Mouse (Mus musculus) stomach, embryonic 16.5 days (tissue): ENCODE data around the gene Ston2. TPM values are rescaled to one million over a fixed set of nuclear protein-coding genes. Genes with fewer than 3 reads are reported as not detected.

ENCODE experiments used
- ATAC-seq: fragments of 200-750 bp; cut with Nextera tagmentation; 2 replicates; pipeline ENCODE4 v1.8.0; 2017; ENCODE audit warnings: moderate number of reproducible peaks, moderate TSS enrichment; ENCODE audit not compliant: insufficient read depth, low FRiP score
- H3K27ac ChIP-seq: fragments of 300-500 bp; sonication (generic); 2 replicates; pipeline ENCODE4 v1.5.1; 2014; ENCODE audit warnings: low read length
- H3K27me3 ChIP-seq: fragments of 300-500 bp; sonication (generic); 2 replicates; pipeline ENCODE4 v1.6.1; 2014; ENCODE audit warnings: low read length, control low read depth, mixed read lengths; ENCODE audit not compliant: control insufficient read depth, insufficient read depth
- H3K36me3 ChIP-seq: fragments of 300-500 bp; sonication (generic); 2 replicates; pipeline ENCODE4 v1.6.1; 2014; ENCODE audit warnings: low read length; ENCODE audit not compliant: control insufficient read depth, insufficient read depth
- H3K4me1 ChIP-seq: fragments of 300-500 bp; sonication (generic); 2 replicates; pipeline ENCODE4 v1.6.1; 2014; ENCODE audit warnings: low read length, control low read depth, mixed read lengths; ENCODE audit not compliant: control insufficient read depth, insufficient read depth
- H3K4me2 ChIP-seq: fragments of 300-500 bp; sonication (generic); 2 replicates; pipeline ENCODE4 v1.6.1; 2014; ENCODE audit warnings: low read depth, low read length, mixed read lengths
- H3K4me3 ChIP-seq: fragments of 300-500 bp; sonication (generic); replicated peaks from 2 replicates; pipeline ENCODE4 v1.5.1; 2014; ENCODE audit warnings: mild to moderate bottlenecking, low read length
- H3K9ac ChIP-seq: fragments of 300-500 bp; sonication (generic); 2 replicates; pipeline ENCODE4 v1.6.1; 2014; ENCODE audit warnings: low read length
- H3K9me3 ChIP-seq: fragments of 300-500 bp; sonication (generic); replicated peaks from 2 replicates; pipeline ENCODE4 v1.6.1; 2016; ENCODE audit warnings: low read length, control low read depth; ENCODE audit not compliant: control insufficient read depth
- WGBS: fragments of 180-500 bp; shearing (Covaris S2); extraction: QIAGEN DNeasy Blood & Tissue Kit; methylation state at CpG from one replicate; pipeline ENCODE4 v1.1.7; 2014; 5-methylcytosine and 5-hydroxymethylcytosine counted together
- polyA plus RNA-seq: library from polyadenylated mRNA; unstranded; fragments of >200 nt; fragmentation: Nextera tagmentation; extraction: Ambion mirVana; gene quantifications from 2 replicates; pipeline ENCODE4 v1.2.1, GENCODE M21; 2015

The Ston2 gene
- polyA plus RNA-seq, 1 experiment from 2014 or later = 8.5 TPM

DNA sequence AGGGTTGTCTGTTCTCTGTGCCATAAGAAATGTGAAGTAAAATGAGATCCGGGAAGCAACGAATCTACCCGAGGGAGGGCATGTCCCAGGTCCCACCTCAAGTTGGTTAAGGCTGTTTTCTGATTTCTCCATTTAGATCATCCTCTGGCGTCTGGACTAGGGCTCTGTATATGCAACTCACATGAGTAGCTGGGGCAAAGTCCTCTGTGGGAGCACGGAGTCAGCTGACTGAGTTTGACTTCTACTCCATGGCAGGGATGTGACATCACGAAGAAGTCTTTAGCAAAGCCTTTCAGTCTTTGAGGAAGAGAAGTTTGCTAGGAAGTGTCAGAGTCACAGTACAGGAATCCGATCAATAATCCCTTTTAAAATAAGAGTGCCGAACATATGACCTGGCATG, 20.7 kb upstream of the Ston2 start:
- Histone ChIP-seq H3K9me3 (no peaks in the 10 kb centered on the region), H3K9ac (no peak overlapping the region), H3K27ac (no peak overlapping the region), H3K27me3 (no peaks in the 10 kb centered on the region), H3K36me3 (peaks cover 21% of the 10 kb centered on the region; the same call in 1 of the 2 replicates), H3K4me2 (no peak overlapping the region), H3K4me1 (no peaks in the 10 kb centered on the region), H3K4me3 (no peak overlapping the region)
- 93% methylated on average over 8 of the region's 8 CpGs for WGBS
- ATAC-seq = no peak

- no peak overlapping the region for H3K4me3 ChIP-seq
- H3K9me3 ChIP-seq = no peaks in the 10 kb centered on the region
- H3K27me3 ChIP-seq = no peaks in the 10 kb centered on the region
- WGBS = 86% methylated on average over 6 of the region's 6 CpGs
- H3K27ac ChIP-seq = no peak overlapping the region
- no peak for ATAC-seq
- no peak overlapping the region for H3K4me2 ChIP-seq
- H3K36me3 ChIP-seq = peaks cover 12% of the 10 kb centered on the region; the same call in 1 of the 2 replicates
- H3K9ac ChIP-seq = no peak overlapping the region
- H3K4me1 ChIP-seq = no peaks in the 10 kb centered on the region
These were observed 19.6 kb upstream of the Ston2 start for GRCm38 (mm10) chr12:91807761-91808160.

GRCm38 (mm10) chr12:91807095-91807494, 18.9 kb upstream of the Ston2 start:
- no peak for ATAC-seq
- no peak overlapping the region for H3K4me2 ChIP-seq
- WGBS = 86% methylated on average over 11 of the region's 11 CpGs
- H3K4me1 ChIP-seq = no peaks in the 10 kb centered on the region
- H3K4me3 ChIP-seq = no peak overlapping the region
- H3K9me3 ChIP-seq = no peaks in the 10 kb centered on the region
- H3K9ac ChIP-seq = no peak overlapping the region
- no peak overlapping the region for H3K27ac ChIP-seq
- no peaks in the 10 kb centered on the region for H3K27me3 ChIP-seq
- peaks cover 12% of the 10 kb centered on the region; the same call in 1 of the 2 replicates for H3K36me3 ChIP-seq

DNA sequence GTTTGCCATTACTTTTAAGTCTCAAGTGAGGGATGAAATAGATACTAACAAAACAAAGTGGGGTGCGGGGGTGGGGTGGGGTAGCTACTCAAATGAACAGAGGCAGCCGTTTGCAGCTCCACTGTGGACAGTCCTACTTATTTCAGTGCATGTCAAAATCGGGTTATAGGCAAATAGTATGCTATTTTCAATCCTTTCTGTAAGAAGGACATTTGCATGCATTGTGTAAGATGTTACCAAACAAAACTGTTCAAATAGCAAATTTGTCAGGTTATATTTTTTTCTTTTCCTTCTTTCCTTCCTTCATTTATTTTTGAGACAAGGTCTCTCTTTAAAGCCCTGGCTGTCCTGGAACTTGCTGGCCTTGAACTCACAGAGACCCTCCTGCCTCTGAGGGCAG, 16.1 kb upstream of the Ston2 start:
- Histone ChIP-seq H3K9me3 (no peaks in the 10 kb centered on the region), H3K4me2 (no peak overlapping the region), H3K36me3 (no peaks in the 10 kb centered on the region), H3K27ac (no peak overlapping the region), H3K27me3 (no peaks in the 10 kb centered on the region), H3K9ac (no peak overlapping the region), H3K4me3 (no peak overlapping the region), H3K4me1 (no peaks in the 10 kb centered on the region)
- 68% methylated on average over 3 of the region's 3 CpGs for WGBS
- no peak for ATAC-seq

- H3K9ac ChIP-seq = no peak overlapping the region
- no peak overlapping the region for H3K4me3 ChIP-seq
- H3K9me3 ChIP-seq = no peaks in the 10 kb centered on the region
- no peak overlapping the region for H3K4me2 ChIP-seq
- no peaks in the 10 kb centered on the region for H3K4me1 ChIP-seq
- no peaks in the 10 kb centered on the region for H3K27me3 ChIP-seq
- ATAC-seq = no peak
- H3K36me3 ChIP-seq = no peaks in the 10 kb centered on the region
- 78% methylated on average over 13 of the region's 13 CpGs for WGBS
- H3K27ac ChIP-seq = no peak overlapping the region
These were observed 15.2 kb upstream of the Ston2 start for GRCm38 (mm10) chr12:91803207-91803932.

DNA sequence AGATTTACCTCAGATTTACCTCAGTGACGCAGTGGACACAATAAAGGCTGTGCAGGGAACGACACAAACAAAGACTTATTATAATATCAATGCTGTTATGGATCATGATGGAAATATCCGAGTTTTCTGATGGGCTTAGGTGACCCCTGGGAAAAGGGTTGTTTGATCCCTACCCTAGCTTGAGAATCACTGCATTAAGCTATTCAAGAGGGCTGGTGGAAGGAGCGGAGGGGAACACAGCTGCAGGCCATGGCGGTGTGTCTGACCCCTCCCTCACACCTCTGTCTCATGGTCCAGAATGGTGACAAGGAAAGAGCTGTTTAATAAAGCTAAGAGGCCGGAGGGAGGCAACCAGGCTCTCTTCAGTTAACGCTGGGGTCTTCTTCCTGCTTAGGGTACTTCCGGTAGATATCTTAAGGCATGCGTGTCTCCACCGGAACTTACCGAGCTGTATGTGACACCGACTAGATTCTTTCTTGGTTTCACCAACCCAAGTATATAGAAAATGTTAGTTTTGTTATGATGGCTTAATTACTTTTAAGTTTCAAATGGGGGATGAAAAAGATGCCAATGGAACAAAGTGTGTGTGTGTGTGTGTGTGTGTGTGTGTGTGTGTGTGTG, 14.5 kb upstream of the Ston2 start:
- no peaks in the 10 kb centered on the region for H3K27me3 ChIP-seq
- no peak overlapping the region for H3K4me3 ChIP-seq
- H3K36me3 ChIP-seq = no peaks in the 10 kb centered on the region
- no peak overlapping the region for H3K4me2 ChIP-seq
- 87% methylated on average over 12 of the region's 12 CpGs for WGBS
- no peaks in the 10 kb centered on the region for H3K9me3 ChIP-seq
- ATAC-seq = no peak
- H3K9ac ChIP-seq = no peak overlapping the region
- H3K4me1 ChIP-seq = no peaks in the 10 kb centered on the region
- no peak overlapping the region for H3K27ac ChIP-seq

- H3K27ac ChIP-seq = no peak overlapping the region
- H3K9ac ChIP-seq = no peak overlapping the region
- ATAC-seq = no peak
- H3K4me1 ChIP-seq = no peaks in the 10 kb centered on the region
- H3K36me3 ChIP-seq = no peaks in the 10 kb centered on the region
- WGBS = 74% methylated on average over 6 of the region's 6 CpGs
- H3K4me3 ChIP-seq = no peak overlapping the region
- no peaks in the 10 kb centered on the region for H3K27me3 ChIP-seq
- H3K9me3 ChIP-seq = no peaks in the 10 kb centered on the region
- no peak overlapping the region for H3K4me2 ChIP-seq
These were observed 12.7 kb upstream of the Ston2 start for GRCm38 (mm10) chr12:91800861-91801385.

DNA sequence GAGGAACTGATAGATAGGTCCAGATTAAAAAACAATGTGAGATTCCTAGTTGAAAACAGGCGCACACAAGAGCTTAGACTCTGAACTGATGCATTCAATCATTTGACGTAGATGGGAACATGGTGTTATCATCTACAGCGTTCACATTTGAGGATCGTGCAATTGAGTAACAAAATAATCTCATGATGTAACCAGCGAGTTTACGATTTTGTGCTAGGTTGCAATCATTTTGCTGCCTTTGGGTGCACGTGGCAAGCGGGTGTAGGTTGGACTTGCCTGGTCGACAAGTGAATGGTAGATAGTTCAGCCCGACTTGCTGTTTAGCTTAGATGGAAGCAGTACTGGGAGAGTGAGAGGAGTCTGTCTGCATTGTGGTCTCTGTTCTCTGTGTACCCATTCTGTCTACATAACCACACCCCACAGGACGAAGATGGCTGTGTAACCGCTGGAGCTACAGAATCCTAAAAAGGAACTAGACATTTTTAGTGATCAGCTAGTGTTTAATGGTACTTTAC, 11.7 kb upstream of the Ston2 start:
- WGBS = 73% methylated on average over 12 of the region's 12 CpGs
- no peak overlapping the region for H3K9ac ChIP-seq
- no peaks in the 10 kb centered on the region for H3K9me3 ChIP-seq
- no peaks in the 10 kb centered on the region for H3K36me3 ChIP-seq
- no peak overlapping the region for H3K4me2 ChIP-seq
- H3K27ac ChIP-seq = no peak overlapping the region
- H3K4me3 ChIP-seq = no peak overlapping the region
- H3K27me3 ChIP-seq = no peaks in the 10 kb centered on the region
- no peak for ATAC-seq
- H3K4me1 ChIP-seq = no peaks in the 10 kb centered on the region

- Histone ChIP-seq H3K27ac (no peak overlapping the region), H3K9ac (no peak overlapping the region), H3K4me1 (no peaks in the 10 kb centered on the region), H3K27me3 (no peaks in the 10 kb centered on the region), H3K4me2 (no peak overlapping the region), H3K4me3 (no peak overlapping the region), H3K36me3 (no peaks in the 10 kb centered on the region), H3K9me3 (no peaks in the 10 kb centered on the region)
- ATAC-seq = no peak
- 15% methylated on average over 6 of the region's 6 CpGs for WGBS
These were observed 11.2 kb upstream of the Ston2 start for GRCm38 (mm10) chr12:91799379-91799773.
